Comparison of ENCODE assay signal across 8 mouse cellular contexts in genomic region chr4:150853680-150854461, GRCm38 (mm10). TPM values are rescaled to one million over a fixed set of nuclear protein-coding genes. Genes with fewer than 3 reads are reported as not detected.
DNase-seq lines count a peak whose midpoint lies in the region; ATAC-seq and TF ChIP-seq lines count a peak whose summit lies in the region.

Gene Errfi1, plus strand, starts transcription at chr4:150853919.

- TF ChIP-seq CTCF in lung, postnatal 0 days (IDR thresholded peaks at IDR 0.05): peak; percentile 2; the same call in 1 of the 2 replicates

- intact Hi-C loops in heart, postnatal 36 days (cut with DNase I): loop anchor here (2.0 to 5.0 kb wide), 4 partner anchors 45 to 162 kb away; no protein-coding TSS in a partner anchor

- no peak for DNase-seq in urinary bladder, adult 2 months (ENCODE audit: low spot score)
- DNase-seq in urinary bladder, postnatal 36 days (ENCODE audit: low spot score in 2 of 2): no peak
- no peak for DNase-seq in forebrain, embryonic 11.5 days (ENCODE audit: low spot score)
- no peak for DNase-seq in heart, postnatal 36 days
- DNase-seq in layer of hippocampus, postnatal 10 days (ENCODE audit: low spot score in 2 of 2): peak in 1 of 2 experiments; percentile 41
- DNase-seq in lung, postnatal 0 days (ENCODE audit: low spot score): peak; percentile 91
- DNase-seq in testis, postnatal 10 days (ENCODE audit: low spot score): peak; percentile 74
- DNase-seq in spleen, postnatal 14 days (ENCODE audit: low spot score in 2 of 2): no peak

- H3K9me3 ChIP-seq in forebrain, embryonic 11.5 days (ENCODE audit: control insufficient read depth, low read length): no peaks in the 10 kb centered on the region
- H3K9me3 ChIP-seq in lung, postnatal 0 days (ENCODE audit: low read length): no peaks in the 10 kb centered on the region

- H3K9ac ChIP-seq in forebrain, embryonic 11.5 days (ENCODE audit: low read length): peak within 1 kb of the TSS; percentile 54
- H3K9ac ChIP-seq in lung, postnatal 0 days (replicated peaks; ENCODE audit: low read depth): peak within 1 kb of the TSS; percentile 8; the same call in 1 of the 2 replicates

- ATAC-seq in forebrain, embryonic 11.5 days (replicated peaks; ENCODE audit: low FRiP score): no peak
- peak; percentile 78 for ATAC-seq in lung, postnatal 0 days

- no peaks in the 10 kb centered on the region for H3K36me3 ChIP-seq in forebrain, embryonic 11.5 days (ENCODE audit: control insufficient read depth, insufficient read depth, low read length)
- no peaks in the 10 kb centered on the region for H3K36me3 ChIP-seq in lung, postnatal 0 days (ENCODE audit: insufficient read depth, low read length)

- peak within 1 kb of the TSS; percentile 63 for H3K4me3 ChIP-seq in forebrain, embryonic 11.5 days (ENCODE audit: low read depth, low read length)
- H3K4me3 ChIP-seq in lung, postnatal 0 days (ENCODE audit: low read depth, low read length): no peak within 1 kb of the TSS

- 47% methylated on average over 13 of the region's 13 CpGs for WGBS in forebrain, embryonic 11.5 days
- WGBS in lung, postnatal 0 days: 52% methylated on average over 12 of the region's 13 CpGs

- TF ChIP-seq EP300 in lung, postnatal 0 days (IDR thresholded peaks at IDR 0.05): peak; percentile 98

- H3K27ac ChIP-seq in forebrain, embryonic 11.5 days (ENCODE audit: low read depth, low read length): no peak within 1 kb of the TSS
- peak within 1 kb of the TSS; percentile 98 for H3K27ac ChIP-seq in lung, postnatal 0 days (ENCODE audit: low read length)

- peak within 1 kb of the TSS; percentile 57 for H3K4me2 ChIP-seq in forebrain, embryonic 11.5 days (ENCODE audit: low read depth, low read length, severe bottlenecking)
- H3K4me2 ChIP-seq in lung, postnatal 0 days (replicated peaks; ENCODE audit: low read depth, low read length): peak within 1 kb of the TSS; percentile 45

- H3K4me1 ChIP-seq in forebrain, embryonic 11.5 days (replicated peaks; ENCODE audit: control insufficient read depth, insufficient read depth, low read length): peaks cover 3% of the 10 kb centered on the region
- H3K4me1 ChIP-seq in lung, postnatal 0 days (ENCODE audit: insufficient read depth, low read depth, low read length): no peaks in the 10 kb centered on the region

- peaks cover 2% of the 10 kb centered on the region; the same call in 1 of the 2 replicates for H3K27me3 ChIP-seq in forebrain, embryonic 11.5 days (ENCODE audit: control insufficient read depth, insufficient read depth, low read length)
- H3K27me3 ChIP-seq in lung, postnatal 0 days (replicated peaks; ENCODE audit: insufficient read depth, low read length): no peaks in the 10 kb centered on the region

RNA-seq across cellular contexts. Expression of gene Errfi1, which starts in this region (rescaled TPM):
- polyA plus RNA-seq in urinary bladder, adult 2 months (2012; rRNA removed): 29.8 and 36.1 TPM in 2 replicates
- polyA plus RNA-seq in forebrain, embryonic 11.5 days (2014; fragmentation: Nextera tagmentation; extraction: Ambion mirVana): 20.3 and 21.6 TPM in 2 replicates
- 10 to 100 TPM; 13.7 to 19.6 TPM for total RNA-seq in heart, postnatal 36 days (2021)
- 10 to 100 TPM; 25.3 to 31.0 TPM for total RNA-seq in layer of hippocampus, postnatal 10 days (2021)
- polyA plus RNA-seq in lung, postnatal 0 days (2015; fragmentation: Nextera tagmentation; extraction: Ambion mirVana): 104 and 106 TPM in 2 replicates

Comparison
In these comparisons a context has a peak if more than half of its experiments do, and no peak if none do; other contexts are left out.
1. DNase-seq: peak in lung, postnatal 0 days (single experiment) and testis, postnatal 10 days (single experiment); none in urinary bladder, adult 2 months (single experiment), urinary bladder, postnatal 36 days (0 of 2), forebrain, embryonic 11.5 days (single experiment), heart, postnatal 36 days (0 of 2) and spleen, postnatal 14 days (0 of 2).